8 mouse cellular contexts compared by ENCODE assay signal in genomic region chr16:90829894-90830685, GRCm38 (mm10). TPM values are rescaled to one million over a fixed set of nuclear protein-coding genes. Genes with fewer than 3 reads are reported as not detected.
DNase-seq lines count a peak whose midpoint lies in the region; ATAC-seq and TF ChIP-seq lines count a peak whose summit lies in the region.

No protein-coding gene starts in this region.

- peak overlapping the region; percentile 88 for H3K27ac ChIP-seq in gastrocnemius, adult 2 months
- peak overlapping the region; percentile 34; the same call in 1 of the 2 replicates for H3K27ac ChIP-seq in hindbrain, embryonic 16.5 days (ENCODE audit: low read depth, low read length)

- peak; percentile 93 for ATAC-seq in common myeloid progenitor, adult 5-6 weeks (replicated peaks; ENCODE audit: low read depth, poor library complexity, severe bottlenecking)
- ATAC-seq in hindbrain, embryonic 16.5 days: peak; percentile 76

- peak overlapping the region; percentile 67 for H3K9ac ChIP-seq in hindbrain, embryonic 16.5 days (ENCODE audit: low read depth, low read length)

- H3K36me3 ChIP-seq in hindbrain, embryonic 16.5 days (ENCODE audit: control insufficient read depth, insufficient read depth, low read length): no peaks in the 10 kb centered on the region

- no peaks in the 10 kb centered on the region; the same call in 1 of the 2 replicates for H3K27me3 ChIP-seq in hindbrain, embryonic 16.5 days (replicated peaks; ENCODE audit: control insufficient read depth, insufficient read depth, low read length)

- peaks cover 16% of the 10 kb centered on the region for H3K4me1 ChIP-seq in hindbrain, embryonic 16.5 days (ENCODE audit: control insufficient read depth, insufficient read depth, low read depth, low read length)

- H3K9me3 ChIP-seq in hindbrain, embryonic 16.5 days (ENCODE audit: control insufficient read depth, low read length): no peaks in the 10 kb centered on the region

- WGBS in hindbrain, embryonic 16.5 days: under 1% methylated on average over 45 of the region's 45 CpGs

- TF ChIP-seq CTCF in gastrocnemius, adult 2 months (IDR thresholded peaks at IDR 0.05): peak; percentile 47

- peak overlapping the region; percentile 82 for H3K4me3 ChIP-seq in gastrocnemius, adult 2 months
- peak overlapping the region; percentile 59 for H3K4me3 ChIP-seq in hindbrain, embryonic 16.5 days (ENCODE audit: low read length)

- peak; percentile 79 for DNase-seq in ZHBTc4 (ENCODE audit: low read depth, low spot score)
- peak; percentile 93 for DNase-seq in gastrocnemius, adult 2 months
- DNase-seq in left cerebral cortex, adult 11 months (ENCODE audit: low spot score): peak; percentile 66
- peak; percentile 96 for DNase-seq in lung, postnatal 25 days (ENCODE audit: low spot score)
- peak; percentile 37 for DNase-seq in retina, adult 2 months (ENCODE audit: low read depth, low spot score)
- peak; percentile 13 to 16 for DNase-seq in thymus, postnatal 36 days

- intact Hi-C loops in gastrocnemius, adult 2 months (cut with DNase I): loop anchor here (2.0 to 5.0 kb wide), 2 partner anchors 19 to 102 kb away; partner anchors contain the start of gene Urb1

- H3K4me2 ChIP-seq in hindbrain, embryonic 16.5 days (ENCODE audit: low read length): peak overlapping the region; percentile 99

RNA-seq across cellular contexts. Expression of gene Eva1c, which starts 3.6 kb away (rescaled TPM):
- not detected in 2 replicates for total RNA-seq in common myeloid progenitor, adult 5-6 weeks (2017)
- total RNA-seq in gastrocnemius, adult 2 months (2021): under 1 TPM; 0.10 to 0.56 TPM
- polyA plus RNA-seq in hindbrain, embryonic 16.5 days (2015; fragmentation: Nextera tagmentation; extraction: Ambion mirVana): 4.4 and 4.8 TPM in 2 replicates

RNA-seq across cellular contexts. Expression of gene Urb1, which starts 19.9 kb away (rescaled TPM):
- 13.8 and 19.7 TPM in 2 replicates for total RNA-seq in common myeloid progenitor, adult 5-6 weeks (2017)
- total RNA-seq in gastrocnemius, adult 2 months (2021): 1 to 10 TPM; 4.7 to 5.0 TPM
- 8.2 and 9.2 TPM in 2 replicates for polyA plus RNA-seq in hindbrain, embryonic 16.5 days (2015; fragmentation: Nextera tagmentation; extraction: Ambion mirVana)

Comparison
In these comparisons a context has a peak if more than half of its experiments do, and no peak if none do; other contexts are left out.
1. Peak in every context shown above with its lines: DNase-seq, ATAC-seq, H3K4me3 ChIP-seq and H3K27ac ChIP-seq.
2. DNase-seq: peak in every context shown above with its lines; median percentile 96 in lung, postnatal 25 days; 93 in gastrocnemius, adult 2 months; 79 in ZHBTc4; 66 in left cerebral cortex, adult 11 months; 37 in retina, adult 2 months; 14 in thymus, postnatal 36 days.